Mouse (Mus musculus): Measurements from ENCODE around the gene Rnf2.
A peak's percentile ranks its signal among the peaks of the same experiment; 100 is the strongest.
"Not testable (repeated sequence)": the region's sequence is repeated elsewhere in the genome, so short reads cannot be mapped to it uniquely, and the experiment has no call there.

The Rnf2 gene

GRCm38 (mm10) chr1:151483568-151483967, 17.2 kb downstream of the Rnf2 start:
- peak; percentile 25 to 37 for DNase-seq

- DNase-seq: no peak
These were observed 18.3 kb downstream of the Rnf2 start for GRCm38 (mm10) chr1:151482497-151482896.

GRCm38 (mm10) chr1:151472386-151472785, 28.4 kb downstream of the Rnf2 start:
- not testable (repeated sequence) for DNase-seq

- DNase-seq: no peak
These were observed 29.3 kb downstream of the Rnf2 start for GRCm38 (mm10) chr1:151471429-151471828.

GRCm38 (mm10) chr1:151466571-151466970, 34.2 kb downstream of the Rnf2 start:
- no peak for DNase-seq

GRCm38 (mm10) chr1:151464914-151465313, 35.8 kb downstream of the Rnf2 start:
- DNase-seq: no peak

GRCm38 (mm10) chr1:151461265-151461664, 39.5 kb downstream of the Rnf2 start:
- DNase-seq: no peak

- DNase-seq: no peak
These were observed 43.7 kb downstream of the Rnf2 start for GRCm38 (mm10) chr1:151457087-151457486.

GRCm38 (mm10) chr1:151451946-151452345, 48.8 kb downstream of the Rnf2 start:
- no peak for DNase-seq

GRCm38 (mm10) chr1:151450851-151451250, 49.9 kb downstream of the Rnf2 start:
- DNase-seq: no peak

- no peak for DNase-seq
These were observed 50.9 kb downstream of the Rnf2 start for GRCm38 (mm10) chr1:151449866-151450265.

- no peak for DNase-seq
These were observed 65.3 kb downstream of the Rnf2 start for GRCm38 (mm10) chr1:151435431-151435830.

GRCm38 (mm10) chr1:151429316-151429715, 71.4 kb downstream of the Rnf2 start:
- no peak for DNase-seq

- DNase-seq: peak; percentile 92 to 96
These were observed 72.2 kb downstream of the Rnf2 start, which contains the start of the genes Swt1 and Trmt1l for GRCm38 (mm10) chr1:151428263-151429221. TSS of gene Swt1 (minus strand) at chr1:151428455. TSS of gene Trmt1l (plus strand) at chr1:151428542.

- DNase-seq: no peak
These were observed 72.9 kb downstream of the Rnf2 start for GRCm38 (mm10) chr1:151427888-151428262.

GRCm38 (mm10) chr1:151426947-151427600, 73.7 kb downstream of the Rnf2 start:
- no peak for DNase-seq

- no peak for DNase-seq
These were observed 78.6 kb downstream of the Rnf2 start for GRCm38 (mm10) chr1:151422178-151422577.

GRCm38 (mm10) chr1:151409827-151410226, 90.9 kb downstream of the Rnf2 start:
- DNase-seq: no peak

Measured in thymus, postnatal 36 days (tissue).